Mouse (Mus musculus) MEL (cell line): ENCODE data around the gene Ptpn11. TPM values are rescaled to one million over a fixed set of nuclear protein-coding genes. Genes with fewer than 3 reads are reported as not detected.

Experiments
- DNase-seq: peaks from one replicate; pipeline ENCODE4 v3.0.0; 2011; ENCODE audit warnings: low read depth, low spot score
- H3K27ac ChIP-seq: 2 replicates; pipeline ENCODE4 v1.5.1; 2012; ENCODE audit warnings: low read depth, mild to moderate bottlenecking, control low read depth, low read length, moderate library complexity; ENCODE audit not compliant: control insufficient read depth
- H3K27me3 ChIP-seq, 2 experiments: fragments of 150-350 bp in 1 of 2; sonication (generic) in 1 of 2; 2 replicates each; pipeline ENCODE4 v1.6.1; 2012; ENCODE audit warnings: low read length in 2 of 2, mild to moderate bottlenecking in 2 of 2, improper control_type of control experiment in 1 of 2, moderate library complexity in 1 of 2; ENCODE audit not compliant: insufficient read depth in 2 of 2, control insufficient read depth in 1 of 2
- H3K36me3 ChIP-seq, 2 experiments: 2 replicates each; pipeline ENCODE4 v1.6.1; 2012 to 2014; ENCODE audit warnings: low read length in 2 of 2, improper control_type of control experiment in 1 of 2, inconsistent platforms in 1 of 2, mild to moderate bottlenecking in 1 of 2; ENCODE audit not compliant: insufficient read depth in 2 of 2, control insufficient read depth in 1 of 2
- H3K4me1 ChIP-seq, 2 experiments: fragments of 150-350 bp in 1 of 2; sonication (generic) in 1 of 2; 2 replicates each; pipeline ENCODE4 v1.6.1; 2012; ENCODE audit warnings: low read length in 2 of 2, improper control_type of control experiment in 1 of 2, mild to moderate bottlenecking in 1 of 2; ENCODE audit not compliant: insufficient read depth in 2 of 2, control insufficient read depth in 1 of 2
- H3K4me3 ChIP-seq, 2 experiments: fragments of 150-350 bp in 1 of 2; sonication (generic) in 1 of 2; 2 replicates each; pipeline ENCODE4 v1.5.1; 2012; ENCODE audit warnings: low read depth in 2 of 2, low read length in 2 of 2, mild to moderate bottlenecking in 2 of 2, moderate library complexity in 2 of 2, control low read depth in 1 of 2, improper control_type of control experiment in 1 of 2; ENCODE audit not compliant: control insufficient read depth in 1 of 2, insufficient read depth in 1 of 2
- H3K79me2 ChIP-seq: 2 replicates; pipeline ENCODE4 v1.6.1; 2012; ENCODE audit warnings: mild to moderate bottlenecking, low read length, moderate library complexity; ENCODE audit not compliant: control insufficient read depth, poor library complexity, insufficient read depth
- H3K9ac ChIP-seq: 2 replicates; pipeline ENCODE4 v1.6.1; 2012; ENCODE audit warnings: low read depth, mild to moderate bottlenecking, control low read depth, low read length, moderate library complexity; ENCODE audit not compliant: control insufficient read depth, poor library complexity, severe bottlenecking
- H3K9me3 ChIP-seq: fragments of 150-350 bp; sonication (generic); replicated peaks from 2 replicates; pipeline ENCODE4 v1.6.1; 2012; ENCODE audit warnings: mild to moderate bottlenecking, low read length, improper control_type of control experiment, moderate library complexity; ENCODE audit not compliant: insufficient read depth
- CHD1 ChIP-seq: IDR thresholded peaks from 2 replicates; pipeline ENCODE4 v1.6.1; 2012; ENCODE audit warnings: low read depth, mild to moderate bottlenecking, inconsistent platforms, low read length, improper control_type of control experiment
- CHD2 ChIP-seq: IDR thresholded peaks from 2 replicates; pipeline ENCODE4 v1.6.1; 2011; ENCODE audit warnings: low read length, improper control_type of control experiment
- E2F4 ChIP-seq: IDR thresholded peaks from 2 replicates; pipeline ENCODE4 v1.6.1; 2011; ENCODE audit warnings: low read depth, low read length, improper control_type of control experiment, borderline replicate concordance
- ELF1 ChIP-seq: IDR thresholded peaks from 2 replicates; pipeline ENCODE4 v1.6.1; 2014; ENCODE audit warnings: low read depth, mild to moderate bottlenecking, inconsistent platforms, low read length, improper control_type of control experiment, moderate library complexity
- ETS1 ChIP-seq: IDR thresholded peaks from 2 replicates; pipeline ENCODE4 v1.6.1; 2012; ENCODE audit warnings: low read depth, mild to moderate bottlenecking, inconsistent platforms, low read length, improper control_type of control experiment, moderate library complexity
- HCFC1 ChIP-seq: IDR thresholded peaks from 2 replicates; pipeline ENCODE4 v1.6.1; 2012; ENCODE audit warnings: low read depth, mild to moderate bottlenecking, inconsistent platforms, low read length, improper control_type of control experiment, moderate library complexity
- KAT2A ChIP-seq: conservative IDR thresholded peaks from 2 replicates; pipeline ENCODE4 v1.6.1; 2012; ENCODE audit warnings: low read depth, low read length, improper control_type of control experiment, inconsistent platforms
- MAZ ChIP-seq: IDR thresholded peaks from 2 replicates; pipeline ENCODE4 v1.6.1; 2012; ENCODE audit warnings: low read depth, mild to moderate bottlenecking, inconsistent platforms, low read length, improper control_type of control experiment
- MXI1 ChIP-seq: IDR thresholded peaks from 2 replicates; pipeline ENCODE4 v1.6.1; 2011; ENCODE audit warnings: mild to moderate bottlenecking, low read depth, low read length, improper control_type of control experiment
- POLR2AphosphoS2 ChIP-seq: IDR thresholded peaks from 2 replicates; pipeline ENCODE4 v1.6.1; 2011; ENCODE audit warnings: low read length, improper control_type of control experiment
- SIN3A ChIP-seq: IDR thresholded peaks from 2 replicates; pipeline ENCODE4 v1.6.1; 2012; ENCODE audit warnings: low read length, improper control_type of control experiment, inconsistent platforms
- SMC3 ChIP-seq: IDR thresholded peaks from 2 replicates; pipeline ENCODE4 v1.6.1; 2011; ENCODE audit warnings: low read depth, low read length, improper control_type of control experiment
- TBP ChIP-seq: IDR thresholded peaks from 2 replicates; pipeline ENCODE4 v1.8.0; 2011; ENCODE audit warnings: low read depth, low read length, improper control_type of control experiment
- UBTF ChIP-seq: IDR thresholded peaks from 2 replicates; pipeline ENCODE4 v1.6.1; 2012; ENCODE audit warnings: low read depth, mild to moderate bottlenecking, inconsistent platforms, low read length, improper control_type of control experiment, moderate library complexity, borderline replicate concordance; ENCODE audit not compliant: insufficient read depth
- USF1 ChIP-seq: IDR thresholded peaks from 2 replicates; pipeline ENCODE4 v1.6.1; 2014; ENCODE audit warnings: low read depth, mild to moderate bottlenecking, inconsistent platforms, low read length, improper control_type of control experiment, moderate library complexity
- ZNF384 ChIP-seq: IDR thresholded peaks from 2 replicates; pipeline ENCODE4 v1.6.1; 2012; ENCODE audit warnings: low read depth, mild to moderate bottlenecking, inconsistent platforms, low read length, improper control_type of control experiment
- polyA plus RNA-seq, 2 experiments: library from polyadenylated mRNA; stranded (reverse) in 1 of 2; unstranded in 1 of 2; fragments of >175 nt in 1 of 2; fragments of >200 nt in 1 of 2; gene quantifications; 2 replicates each; pipeline versions ENCODE4 v1.2.1 to v1.2.4; 2012; ENCODE audit warnings: low replicate concordance in 2 of 2, low read depth in 1 of 2; ENCODE audit not compliant: insufficient read length in 2 of 2, insufficient read depth in 1 of 2, missing spikeins in 1 of 2
- total RNA-seq: library from RNA; depleted of rRNA; stranded (reverse); fragments of 300-350 nt; gene quantifications from 2 replicates; pipeline ENCODE4 v1.2.3, GENCODE M21; 2012

Ptpn11 gene
- total and polyA plus RNA-seq, 3 experiments = 43.6 to 55.0 (median 46.5) TPM

DNA sequence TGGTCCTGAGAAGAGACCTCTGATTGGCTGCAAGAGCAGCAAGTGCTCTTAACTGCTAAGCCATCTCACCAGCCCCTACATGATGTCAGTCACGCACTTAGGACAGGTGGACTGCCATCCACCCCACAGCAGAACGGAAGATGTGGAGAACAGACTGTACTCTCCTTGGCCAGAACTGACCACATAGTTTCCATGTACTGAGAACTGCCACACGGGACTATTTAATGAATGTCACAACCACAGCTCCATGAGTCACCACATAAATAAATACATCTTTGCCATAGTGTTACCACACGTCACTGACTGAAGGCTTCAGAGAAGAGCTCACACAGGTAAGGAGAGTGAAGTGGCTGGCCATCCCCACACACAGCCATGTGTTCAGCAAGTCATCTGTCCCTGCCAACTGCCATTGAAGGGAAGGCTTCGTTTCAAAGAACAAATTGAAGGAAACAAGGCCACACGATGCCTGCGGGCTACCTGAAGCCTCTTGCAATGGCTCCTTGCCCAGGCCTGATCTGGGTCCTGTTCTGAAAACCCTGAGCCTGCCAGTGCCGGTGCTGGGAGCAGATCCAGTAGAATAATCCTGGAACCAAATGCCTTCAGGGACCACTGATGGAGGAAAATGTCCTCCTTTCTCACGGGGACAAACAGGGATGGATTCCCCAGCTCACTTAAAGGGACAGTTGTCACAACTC is 90.2 kb downstream of the Ptpn11 start:
- Histone ChIP-seq H3K9me3 (no peaks in the 10 kb centered on the region), H3K27ac (no peak overlapping the region), H3K79me2 (no peaks in the 10 kb centered on the region), H3K4me1 (no peaks in the 10 kb centered on the region), H3K4me3 (no peak overlapping the region), H3K9ac (no peak overlapping the region), H3K27me3 (no peaks in the 10 kb centered on the region), H3K36me3 (no peaks in the 10 kb centered on the region)
- no peak for TF ChIP-seq UBTF
- TF ChIP-seq ZNF384 = no peak
- no peak for TF ChIP-seq SMC3
- TF ChIP-seq ETS1 = no peak
- TF ChIP-seq TBP = no peak
- DNase-seq = no peak

DNA sequence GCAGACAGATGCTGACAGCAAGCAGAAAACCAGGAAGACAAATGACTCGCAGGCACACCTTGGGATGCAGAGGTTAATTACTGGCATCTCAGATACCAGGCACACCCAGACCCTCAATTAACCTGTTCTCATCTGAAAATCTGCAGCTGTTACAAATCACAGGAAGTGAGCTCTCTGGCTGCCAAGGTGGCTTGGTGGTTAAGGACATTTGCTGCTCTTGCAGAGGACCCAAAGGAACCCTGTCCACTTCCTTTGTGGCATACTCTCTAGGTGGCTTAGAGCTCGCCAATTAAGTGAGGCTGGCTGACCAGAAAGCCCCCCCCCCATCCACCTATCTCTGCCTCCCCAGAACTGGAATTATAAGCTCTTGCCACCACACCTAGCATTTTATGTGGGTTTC is 91.1 kb downstream of the Ptpn11 start:
- DNase-seq = no peak
- Histone ChIP-seq H3K4me3 (no peak overlapping the region), H3K27ac (no peak overlapping the region), H3K9ac (no peak overlapping the region), H3K27me3 (no peaks in the 10 kb centered on the region), H3K9me3 (no peaks in the 10 kb centered on the region), H3K36me3 (no peaks in the 10 kb centered on the region), H3K4me1 (no peaks in the 10 kb centered on the region), H3K79me2 (no peaks in the 10 kb centered on the region)
- TF ChIP-seq CHD2 = no peak
- no peak for TF ChIP-seq MAZ
- no peak for TF ChIP-seq CHD1
- no peak for TF ChIP-seq E2F4
- TF ChIP-seq MXI1 = no peak
- no peak for TF ChIP-seq KAT2A
- no peak for TF ChIP-seq HCFC1
- no peak for TF ChIP-seq POLR2AphosphoS2
- TF ChIP-seq SIN3A = no peak
- TF ChIP-seq, all 39 proteins: peak for 0

- Histone ChIP-seq H3K4me3 (no peak overlapping the region), H3K4me1 (no peaks in the 10 kb centered on the region), H3K27me3 (no peaks in the 10 kb centered on the region), H3K9ac (no peak overlapping the region), H3K9me3 (no peaks in the 10 kb centered on the region), H3K36me3 (no peaks in the 10 kb centered on the region)
- DNase-seq = no peak
- TF ChIP-seq USF1 (peak; percentile 52; the same call in 1 of the 2 replicates), ELF1 (no peak)
- TF ChIP-seq, all 39 proteins: peak for 1
- Histone ChIP-seq H3K27ac (no peak overlapping the region), H3K79me2 (no peaks in the 10 kb centered on the region)
These were observed 93.2 kb downstream of the Ptpn11 start for GRCm38 (mm10) chr5:121097970-121098369.
